Mouse (Mus musculus) heart, postnatal 0 days (tissue): ENCODE measurements around the gene Cebpb. TPM values are rescaled to one million over a fixed set of nuclear protein-coding genes. Genes with fewer than 3 reads are reported as not detected.
"Not testable (repeated sequence)": the region's sequence is repeated elsewhere in the genome, so short reads cannot be mapped to it uniquely, and the experiment has no call there.

Experiments
- ATAC-seq: fragments of 200-750 bp; cut with Nextera tagmentation; 2 replicates; pipeline ENCODE4 v1.8.0; 2017; ENCODE audit warnings: low read depth, moderate number of reproducible peaks, moderate library complexity; ENCODE audit not compliant: insufficient read depth
- DNase-seq: peaks from one replicate; pipeline ENCODE4 v3.0.0-alpha.2; 2016; ENCODE audit warnings: low spot score
- H3K27ac ChIP-seq: fragments of 300-500 bp; sonication (generic); 2 replicates; pipeline ENCODE4 v1.5.1; 2014; ENCODE audit warnings: low read depth, mild to moderate bottlenecking
- H3K27me3 ChIP-seq: fragments of 300-500 bp; sonication (generic); 2 replicates; pipeline ENCODE4 v1.6.1; 2014; ENCODE audit warnings: low read length, mixed read lengths; ENCODE audit not compliant: control insufficient read depth, insufficient read depth
- H3K36me3 ChIP-seq: fragments of 300-500 bp; sonication (generic); replicated peaks from 2 replicates; pipeline ENCODE4 v1.6.1; 2014; ENCODE audit warnings: low read length, mixed read lengths; ENCODE audit not compliant: control insufficient read depth, insufficient read depth
- H3K4me1 ChIP-seq: fragments of 300-500 bp; sonication (generic); 2 replicates; pipeline ENCODE4 v1.6.1; 2014; ENCODE audit warnings: antibody characterized with exemption; ENCODE audit not compliant: control insufficient read depth, insufficient read depth
- H3K4me2 ChIP-seq: fragments of 300-500 bp; sonication (generic); 2 replicates; pipeline ENCODE4 v1.6.1; 2014; ENCODE audit warnings: low read depth, mild to moderate bottlenecking, low read length, moderate library complexity
- H3K4me3 ChIP-seq: fragments of 300-500 bp; sonication (generic); 2 replicates; pipeline ENCODE4 v1.5.1; 2014; ENCODE audit warnings: low read depth, low read length
- H3K9ac ChIP-seq: fragments of 300-500 bp; sonication (generic); replicated peaks from 2 replicates; pipeline ENCODE4 v1.6.1; 2014; ENCODE audit warnings: low read depth, low read length, mixed read lengths
- H3K9me3 ChIP-seq: fragments of 300-500 bp; sonication (generic); replicated peaks from 2 replicates; pipeline ENCODE4 v1.6.1; 2016; ENCODE audit warnings: low read length; ENCODE audit not compliant: control insufficient read depth
- CTCF ChIP-seq: IDR thresholded peaks from 2 replicates; pipeline ENCODE4 v1.5.1; 2016; ENCODE audit warnings: antibody characterized with exemption, control low read depth, low read depth
- EP300 ChIP-seq: IDR thresholded peaks from 2 replicates; pipeline ENCODE4 v1.6.1; 2016; ENCODE audit warnings: antibody characterized with exemption, low read depth
- WGBS: fragments of 180-500 bp; shearing (Covaris S2); extraction: QIAGEN DNeasy Blood & Tissue Kit; methylation state at CpG from one replicate; pipeline ENCODE4 v1.1.7; 2014; 5-methylcytosine and 5-hydroxymethylcytosine counted together
- polyA plus RNA-seq: library from polyadenylated mRNA; unstranded; fragments of >200 nt; fragmentation: Nextera tagmentation; extraction: Ambion mirVana; gene quantifications from 2 replicates; pipeline ENCODE4 v1.2.1, GENCODE M21; 2015
- total RNA-seq: library from RNA; depleted of rRNA; stranded (reverse); fragments of >200 nt; gene quantifications from 2 replicates; pipeline ENCODE4 v1.2.3, GENCODE M21; 2014; ENCODE audit warnings: low replicate concordance; rRNA removed

Gene Cebpb
- total RNA-seq (43.5 and 50.8 TPM in 2 replicates), polyA plus RNA-seq (4.9 and 5.8 TPM in 2 replicates)

DNA sequence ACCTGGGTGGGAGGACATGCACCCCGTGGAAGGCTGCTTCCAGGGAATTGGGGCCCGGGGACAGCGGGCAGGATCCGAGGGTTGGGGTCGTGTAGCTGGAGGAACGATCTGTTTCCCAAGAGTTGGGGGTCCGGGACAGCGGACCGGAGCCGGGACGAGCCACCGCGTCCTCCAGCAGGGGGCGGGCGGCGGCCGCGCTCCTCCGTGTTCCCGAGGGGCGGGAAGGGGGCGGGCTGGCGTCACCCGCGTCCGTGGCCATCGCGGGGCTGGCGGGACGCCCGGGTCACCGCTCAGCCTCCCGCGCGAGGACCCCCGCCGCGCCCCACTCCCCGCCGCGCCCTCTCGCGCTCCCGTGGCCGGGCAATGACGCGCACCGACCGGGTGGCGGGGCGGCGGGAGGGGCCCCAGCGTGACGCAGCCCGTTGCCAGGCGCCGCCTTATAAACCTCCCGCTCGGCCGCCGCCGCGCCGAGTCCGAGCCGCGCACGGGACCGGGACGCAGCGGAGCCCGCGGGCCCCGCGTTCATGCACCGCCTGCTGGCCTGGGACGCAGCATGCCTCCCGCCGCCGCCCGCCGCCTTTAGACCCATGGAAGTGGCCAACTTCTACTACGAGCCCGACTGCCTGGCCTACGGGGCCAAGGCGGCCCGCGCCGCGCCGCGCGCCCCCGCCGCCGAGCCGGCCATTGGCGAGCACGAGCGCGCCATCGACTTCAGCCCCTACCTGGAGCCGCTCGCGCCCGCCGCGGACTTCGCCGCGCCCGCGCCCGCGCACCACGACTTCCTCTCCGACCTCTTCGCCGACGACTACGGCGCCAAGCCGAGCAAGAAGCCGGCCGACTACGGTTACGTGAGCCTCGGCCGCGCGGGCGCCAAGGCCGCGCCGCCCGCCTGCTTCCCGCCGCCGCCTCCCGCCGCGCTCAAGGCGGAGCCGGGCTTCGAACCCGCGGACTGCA is at the start of gene Cebpb:
Gene Cebpb, plus strand, starts transcription at position 418 of the 954 bp plus-strand sequence.
- TF ChIP-seq CTCF, result peak; percentile 58
- no peak for TF ChIP-seq EP300
- peak within 1 kb of the TSS; percentile 73 for H3K4me3 ChIP-seq
- H3K9ac ChIP-seq, result peak within 1 kb of the TSS; percentile 86
- peak within 1 kb of the TSS; percentile 86 for H3K27ac ChIP-seq
- no peaks in the 10 kb centered on the region for H3K9me3 ChIP-seq
- peaks cover 12% of the 10 kb centered on the region; the same call in 1 of the 2 replicates for H3K4me1 ChIP-seq
- WGBS, result under 1% methylated on average over 99 of the region's 147 CpGs
- ATAC-seq (peak; percentile 75), DNase-seq (peak; percentile 66)
- H3K4me2 ChIP-seq, result peak within 1 kb of the TSS; percentile 95
- H3K27me3 ChIP-seq, result no peaks in the 10 kb centered on the region
- H3K36me3 ChIP-seq, result no peaks in the 10 kb centered on the region

GRCm38 (mm10) chr2:167640279-167640678 is 48.4 kb upstream of the Cebpb start:
- Histone ChIP-seq H3K36me3 (peaks cover 15% of the 10 kb centered on the region), H3K4me1 (no peaks in the 10 kb centered on the region), H3K4me3 (no peak overlapping the region), H3K4me2 (no peak overlapping the region), H3K9me3 (no peaks in the 10 kb centered on the region), H3K9ac (no peak overlapping the region), H3K27ac (no peak overlapping the region), H3K27me3 (no peaks in the 10 kb centered on the region)
- peak; percentile 48 for TF ChIP-seq CTCF
- TF ChIP-seq EP300, result no peak
- DNase-seq (no peak), ATAC-seq (no peak)
- WGBS, result 82% methylated on average over 3 of the region's 3 CpGs

- Histone ChIP-seq H3K9me3 (no peaks in the 10 kb centered on the region), H3K27me3 (no peaks in the 10 kb centered on the region), H3K4me1 (no peaks in the 10 kb centered on the region), H3K9ac (no peak overlapping the region), H3K4me3 (no peak overlapping the region), H3K36me3 (peaks cover 25% of the 10 kb centered on the region), H3K4me2 (no peak overlapping the region), H3K27ac (no peak overlapping the region)
- 43% methylated on average over 8 of the region's 8 CpGs for WGBS
- ATAC-seq (peak; percentile 53), DNase-seq (no peak)
- peak; percentile 74 for TF ChIP-seq CTCF
- TF ChIP-seq EP300, result no peak
Observed at GRCm38 (mm10) chr2:167641337-167641736, 47.4 kb upstream of the Cebpb start.

DNA sequence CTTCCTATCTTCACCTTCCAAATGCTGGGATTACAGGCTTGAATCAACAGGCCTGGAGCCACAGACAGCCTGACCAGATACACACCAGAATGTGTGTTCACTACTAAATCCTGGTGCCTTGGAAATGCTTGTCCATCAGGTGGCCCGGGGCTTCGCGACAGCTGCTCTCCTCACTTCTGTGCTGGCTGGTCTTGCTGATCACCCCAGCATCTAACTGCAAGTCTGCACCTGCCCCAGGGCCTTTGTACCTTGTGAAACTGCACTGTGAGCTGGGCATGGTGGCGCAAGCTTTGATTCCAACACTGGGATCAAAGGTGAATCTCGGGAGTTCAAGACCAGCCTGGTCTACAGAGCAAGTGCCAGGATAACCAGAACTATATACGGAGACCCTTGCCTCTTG is 46.6 kb upstream of the Cebpb start:
- ATAC-seq, result no peak
- H3K27me3 ChIP-seq, result no peaks in the 10 kb centered on the region
- WGBS, result 91% methylated on average over 6 of the region's 6 CpGs
- no peaks in the 10 kb centered on the region for H3K4me1 ChIP-seq
- no peak overlapping the region for H3K4me3 ChIP-seq
- H3K9me3 ChIP-seq, result no peaks in the 10 kb centered on the region
- no peak overlapping the region for H3K27ac ChIP-seq
- H3K36me3 ChIP-seq, result peaks cover 25% of the 10 kb centered on the region
- H3K4me2 ChIP-seq, result no peak overlapping the region
- no peak for DNase-seq
- H3K9ac ChIP-seq, result no peak overlapping the region
- no peak for TF ChIP-seq CTCF
- no peak for TF ChIP-seq EP300

DNA sequence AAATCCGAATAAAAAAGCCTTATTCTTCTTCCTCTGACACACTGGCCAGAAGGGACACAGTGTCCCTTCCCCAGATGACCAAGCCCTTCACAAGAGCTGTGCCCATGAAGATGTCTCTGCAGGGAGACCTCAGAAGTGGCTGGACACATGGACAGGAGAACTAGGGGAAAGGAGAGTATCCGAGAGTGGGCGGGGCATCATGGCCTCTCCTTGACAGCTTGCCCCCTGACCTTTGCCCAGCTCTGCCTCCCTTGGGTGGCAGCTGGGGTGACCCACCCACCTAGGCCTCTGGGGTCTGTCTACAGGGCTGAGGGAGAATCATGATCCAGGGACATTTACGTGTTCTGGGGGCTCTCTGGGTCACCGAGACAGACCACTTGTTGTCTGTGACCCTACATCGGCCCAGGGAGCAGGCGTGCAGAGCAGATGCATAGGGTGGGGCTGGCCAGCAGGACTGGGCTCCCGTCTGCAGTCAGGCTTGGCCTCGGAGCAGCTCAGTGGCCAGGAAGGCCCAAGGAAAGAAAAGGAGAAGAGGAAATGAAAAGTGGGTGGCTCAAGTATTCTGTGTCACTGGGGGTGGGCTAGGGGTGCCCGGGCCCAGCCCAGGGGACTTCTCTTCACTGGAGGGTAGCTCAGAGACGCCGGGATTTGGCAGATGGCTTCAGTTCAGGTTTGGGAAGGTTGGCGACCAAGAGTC is 45.2 kb upstream of the Cebpb start:
- not testable (repeated sequence) for H3K27ac ChIP-seq, H3K27me3 ChIP-seq, ATAC-seq, DNase-seq, H3K9ac ChIP-seq, H3K4me2 ChIP-seq, H3K9me3 ChIP-seq, H3K4me1 ChIP-seq, H3K4me3 ChIP-seq
- peaks cover 25% of the 10 kb centered on the region for H3K36me3 ChIP-seq
- WGBS, result 89% methylated on average over 13 of the region's 13 CpGs
